Mouse (Mus musculus) MEL (cell line): ENCODE data around the gene Pdgfra. TPM values are rescaled to one million over a fixed set of nuclear protein-coding genes. Genes with fewer than 3 reads are reported as not detected.

Experiments used
- DNase-seq: peaks from one replicate; pipeline ENCODE4 v3.0.0; 2011; ENCODE audit warnings: low read depth, low spot score
- H3K27ac ChIP-seq: 2 replicates; pipeline ENCODE4 v1.5.1; 2012; ENCODE audit warnings: low read depth, mild to moderate bottlenecking, control low read depth, low read length, moderate library complexity; ENCODE audit not compliant: control insufficient read depth
- H3K27me3 ChIP-seq, 2 experiments: fragments of 150-350 bp in 1 of 2; sonication (generic) in 1 of 2; 2 replicates each; pipeline ENCODE4 v1.6.1; 2012; ENCODE audit warnings: low read length in 2 of 2, mild to moderate bottlenecking in 2 of 2, improper control_type of control experiment in 1 of 2, moderate library complexity in 1 of 2; ENCODE audit not compliant: insufficient read depth in 2 of 2, control insufficient read depth in 1 of 2
- H3K36me3 ChIP-seq, 2 experiments: 2 replicates each; pipeline ENCODE4 v1.6.1; 2012 to 2014; ENCODE audit warnings: low read length in 2 of 2, improper control_type of control experiment in 1 of 2, inconsistent platforms in 1 of 2, mild to moderate bottlenecking in 1 of 2; ENCODE audit not compliant: insufficient read depth in 2 of 2, control insufficient read depth in 1 of 2
- H3K4me1 ChIP-seq, 2 experiments: fragments of 150-350 bp in 1 of 2; sonication (generic) in 1 of 2; 2 replicates each; pipeline ENCODE4 v1.6.1; 2012; ENCODE audit warnings: low read length in 2 of 2, improper control_type of control experiment in 1 of 2, mild to moderate bottlenecking in 1 of 2; ENCODE audit not compliant: insufficient read depth in 2 of 2, control insufficient read depth in 1 of 2
- H3K4me3 ChIP-seq, 2 experiments: fragments of 150-350 bp in 1 of 2; sonication (generic) in 1 of 2; 2 replicates each; pipeline ENCODE4 v1.5.1; 2012; ENCODE audit warnings: low read depth in 2 of 2, low read length in 2 of 2, mild to moderate bottlenecking in 2 of 2, moderate library complexity in 2 of 2, control low read depth in 1 of 2, improper control_type of control experiment in 1 of 2; ENCODE audit not compliant: control insufficient read depth in 1 of 2, insufficient read depth in 1 of 2
- H3K79me2 ChIP-seq: 2 replicates; pipeline ENCODE4 v1.6.1; 2012; ENCODE audit warnings: mild to moderate bottlenecking, low read length, moderate library complexity; ENCODE audit not compliant: control insufficient read depth, poor library complexity, insufficient read depth
- H3K9ac ChIP-seq: 2 replicates; pipeline ENCODE4 v1.6.1; 2012; ENCODE audit warnings: low read depth, mild to moderate bottlenecking, control low read depth, low read length, moderate library complexity; ENCODE audit not compliant: control insufficient read depth, poor library complexity, severe bottlenecking
- H3K9me3 ChIP-seq: fragments of 150-350 bp; sonication (generic); replicated peaks from 2 replicates; pipeline ENCODE4 v1.6.1; 2012; ENCODE audit warnings: mild to moderate bottlenecking, low read length, improper control_type of control experiment, moderate library complexity; ENCODE audit not compliant: insufficient read depth
- CTCF ChIP-seq, 3 experiments: IDR thresholded peaks in 2 of 3; conservative IDR thresholded peaks in 1 of 3; 2 replicates each; pipeline ENCODE4 v1.5.1; 2011 to 2012; ENCODE audit warnings: low read length in 3 of 3, low read depth in 2 of 3, mild to moderate bottlenecking in 2 of 3, improper control_type of control experiment in 1 of 3, inconsistent platforms in 1 of 3, mixed read lengths in 1 of 3, moderate library complexity in 1 of 3; ENCODE audit not compliant: control insufficient read depth in 1 of 3, insufficient read depth in 1 of 3, poor library complexity in 1 of 3, severe bottlenecking in 1 of 3
- ELF1 ChIP-seq: IDR thresholded peaks from 2 replicates; pipeline ENCODE4 v1.6.1; 2014; ENCODE audit warnings: low read depth, mild to moderate bottlenecking, inconsistent platforms, low read length, improper control_type of control experiment, moderate library complexity
- EP300 ChIP-seq, 2 experiments: IDR thresholded peaks; 2 replicates each; pipeline ENCODE4 v1.6.1; 2011; ENCODE audit warnings: improper control_type of control experiment in 2 of 2, low read length in 2 of 2, low read depth in 1 of 2, mild to moderate bottlenecking in 1 of 2
- ETS1 ChIP-seq: IDR thresholded peaks from 2 replicates; pipeline ENCODE4 v1.6.1; 2012; ENCODE audit warnings: low read depth, mild to moderate bottlenecking, inconsistent platforms, low read length, improper control_type of control experiment, moderate library complexity
- GABPA ChIP-seq: IDR thresholded peaks from 2 replicates; pipeline ENCODE4 v1.6.1; 2012; ENCODE audit warnings: low read depth, mild to moderate bottlenecking, inconsistent platforms, low read length, improper control_type of control experiment, moderate library complexity
- JUND ChIP-seq: IDR thresholded peaks from 2 replicates; pipeline ENCODE4 v1.6.1; 2011; ENCODE audit warnings: low read depth, mild to moderate bottlenecking, improper control_type of control experiment, low read length
- KAT2A ChIP-seq: conservative IDR thresholded peaks from 2 replicates; pipeline ENCODE4 v1.6.1; 2012; ENCODE audit warnings: low read depth, low read length, improper control_type of control experiment, inconsistent platforms
- MAFK ChIP-seq: IDR thresholded peaks from 2 replicates; pipeline ENCODE4 v1.6.1; 2011; ENCODE audit warnings: low read depth, mild to moderate bottlenecking, low read length, improper control_type of control experiment, borderline replicate concordance
- MAX ChIP-seq: IDR thresholded peaks from 2 replicates; pipeline ENCODE4 v1.6.1; 2011; ENCODE audit warnings: low read length, improper control_type of control experiment
- MAZ ChIP-seq: IDR thresholded peaks from 2 replicates; pipeline ENCODE4 v1.6.1; 2012; ENCODE audit warnings: low read depth, mild to moderate bottlenecking, inconsistent platforms, low read length, improper control_type of control experiment
- MXI1 ChIP-seq: IDR thresholded peaks from 2 replicates; pipeline ENCODE4 v1.6.1; 2011; ENCODE audit warnings: mild to moderate bottlenecking, low read depth, low read length, improper control_type of control experiment
- MYB ChIP-seq: IDR thresholded peaks from 2 replicates; pipeline ENCODE4 v1.6.1; 2011; ENCODE audit warnings: mild to moderate bottlenecking, low read depth, low read length, improper control_type of control experiment
- MYC ChIP-seq: IDR thresholded peaks from 2 replicates; pipeline ENCODE4 v1.6.1; 2011; ENCODE audit warnings: low read depth, mild to moderate bottlenecking, low read length, improper control_type of control experiment, moderate library complexity
- NELFE ChIP-seq: IDR thresholded peaks from 2 replicates; pipeline ENCODE4 v1.6.1; 2011; ENCODE audit warnings: low read depth, low read length, improper control_type of control experiment
- POLR2A ChIP-seq, 2 experiments: IDR thresholded peaks; 2 replicates each; pipeline ENCODE4 v1.6.1; 2011 to 2012; ENCODE audit warnings: low read length in 2 of 2, mild to moderate bottlenecking in 2 of 2, control low read depth in 1 of 2, improper control_type of control experiment in 1 of 2, low read depth in 1 of 2, moderate library complexity in 1 of 2; ENCODE audit not compliant: control insufficient read depth in 1 of 2, insufficient read depth in 1 of 2, poor library complexity in 1 of 2
- POLR2AphosphoS2 ChIP-seq: IDR thresholded peaks from 2 replicates; pipeline ENCODE4 v1.6.1; 2011; ENCODE audit warnings: low read length, improper control_type of control experiment
- POLR2AphosphoS5 ChIP-seq: IDR thresholded peaks from 2 replicates; pipeline ENCODE4 v1.6.1; 2012; ENCODE audit warnings: low read depth, borderline replicate concordance, mild to moderate bottlenecking, inconsistent platforms, low read length, moderate library complexity, mixed read lengths
- RAD21 ChIP-seq: IDR thresholded peaks from 2 replicates; pipeline ENCODE4 v1.6.1; 2011; ENCODE audit warnings: mild to moderate bottlenecking, low read depth, low read length, improper control_type of control experiment
- SMC3 ChIP-seq: IDR thresholded peaks from 2 replicates; pipeline ENCODE4 v1.6.1; 2011; ENCODE audit warnings: low read depth, low read length, improper control_type of control experiment
- TAL1 ChIP-seq: IDR thresholded peaks from 2 replicates; pipeline ENCODE4 v1.6.1; 2012; ENCODE audit warnings: mild to moderate bottlenecking, inconsistent platforms, low read length, moderate library complexity, mixed read lengths
- TBP ChIP-seq: IDR thresholded peaks from 2 replicates; pipeline ENCODE4 v1.8.0; 2011; ENCODE audit warnings: low read depth, low read length, improper control_type of control experiment
- UBTF ChIP-seq: IDR thresholded peaks from 2 replicates; pipeline ENCODE4 v1.6.1; 2012; ENCODE audit warnings: low read depth, mild to moderate bottlenecking, inconsistent platforms, low read length, improper control_type of control experiment, moderate library complexity, borderline replicate concordance; ENCODE audit not compliant: insufficient read depth
- USF1 ChIP-seq: IDR thresholded peaks from 2 replicates; pipeline ENCODE4 v1.6.1; 2014; ENCODE audit warnings: low read depth, mild to moderate bottlenecking, inconsistent platforms, low read length, improper control_type of control experiment, moderate library complexity
- USF2 ChIP-seq, 2 experiments: IDR thresholded peaks; 2 replicates each; pipeline ENCODE4 v1.6.1; 2011 to 2012; ENCODE audit warnings: improper control_type of control experiment in 2 of 2, low read length in 2 of 2, borderline replicate concordance in 1 of 2, inconsistent platforms in 1 of 2, low read depth in 1 of 2, mild to moderate bottlenecking in 1 of 2; ENCODE audit not compliant: insufficient read depth in 1 of 2
- ZC3H11A ChIP-seq: IDR thresholded peaks from 2 replicates; pipeline ENCODE4 v1.6.1; 2012; ENCODE audit warnings: low read depth, mild to moderate bottlenecking, inconsistent platforms, low read length, improper control_type of control experiment
- ZKSCAN1 ChIP-seq: IDR thresholded peaks from 2 replicates; pipeline ENCODE4 v1.6.1; 2012; ENCODE audit warnings: low read depth, mild to moderate bottlenecking, inconsistent platforms, low read length, improper control_type of control experiment, moderate library complexity
- polyA plus RNA-seq, 2 experiments: library from polyadenylated mRNA; stranded (reverse) in 1 of 2; unstranded in 1 of 2; fragments of >175 nt in 1 of 2; fragments of >200 nt in 1 of 2; gene quantifications; 2 replicates each; pipeline versions ENCODE4 v1.2.1 to v1.2.4; 2012; ENCODE audit warnings: low replicate concordance in 2 of 2, low read depth in 1 of 2; ENCODE audit not compliant: insufficient read length in 2 of 2, insufficient read depth in 1 of 2, missing spikeins in 1 of 2
- total RNA-seq: library from RNA; depleted of rRNA; stranded (reverse); fragments of 300-350 nt; gene quantifications from 2 replicates; pipeline ENCODE4 v1.2.3, GENCODE M21; 2012

Pdgfra gene
- total and polyA plus RNA-seq, 3 experiments = 0.07 TPM; not detected in 2

GRCm38 (mm10) chr5:75149380-75149779 lies 2.7 kb upstream of the Pdgfra start:
- Histone ChIP-seq H3K9ac (no peak overlapping the region), H3K36me3 (peaks cover 0 to 9% of the 10 kb centered on the region in 2 experiments; a peak in 2 of 4 replicates), H3K27ac (no peak overlapping the region), H3K9me3 (no peaks in the 10 kb centered on the region), H3K4me3 (no peak overlapping the region), H3K79me2 (no peaks in the 10 kb centered on the region)
- no peak for DNase-seq
- TF ChIP-seq MYB (no peak), POLR2A (IDR thresholded peaks at IDR 0.05; ENCODE audit: control insufficient read depth in 1 of 2, insufficient read depth in 1 of 2, low read depth in 1 of 2, low read length in 2 of 2, poor library complexity in 1 of 2) (no peak), EP300 (IDR thresholded peaks at IDR 0.05; ENCODE audit: low read depth in 1 of 2, low read length in 2 of 2) (no peak), KAT2A (no peak), RAD21 (no peak), TBP (no peak), POLR2AphosphoS2 (no peak), UBTF (no peak), MYC (no peak), ELF1 (no peak), CTCF (IDR thresholded peaks at IDR 0.05 in 2 of 3, conservative IDR thresholded peaks at IDR 0.05 in 1 of 3; ENCODE audit: control insufficient read depth in 1 of 3, insufficient read depth in 1 of 3, low read depth in 2 of 3, low read length in 3 of 3, poor library complexity in 1 of 3, severe bottlenecking in 1 of 3) (no peak), MXI1 (no peak), MAX (no peak), NELFE (no peak)
- TF ChIP-seq, all 39 proteins: peak for 0
- no peaks in the 10 kb centered on the region; a peak in 1 of 4 replicates for H3K27me3 ChIP-seq
- H3K4me1 ChIP-seq = peaks cover 3 to 5% of the 10 kb centered on the region in 2 experiments; a peak in 3 of 4 replicates

- Histone ChIP-seq H3K9ac (no peak overlapping the region), H3K36me3 (peaks cover 0 to 9% of the 10 kb centered on the region in 2 experiments; a peak in 2 of 4 replicates), H3K27ac (no peak overlapping the region), H3K79me2 (no peaks in the 10 kb centered on the region), H3K4me3 (no peak overlapping the region), H3K9me3 (no peaks in the 10 kb centered on the region), H3K27me3 (no peaks in the 10 kb centered on the region; a peak in 1 of 4 replicates), H3K4me1 (peaks cover 3 to 5% of the 10 kb centered on the region in 2 experiments; a peak in 3 of 4 replicates)
- no peak for DNase-seq
- TF ChIP-seq USF1 = no peak
- no peak for TF ChIP-seq MAFK
- no peak for TF ChIP-seq POLR2AphosphoS2
- TF ChIP-seq KAT2A = no peak
- no peak for TF ChIP-seq JUND
- TF ChIP-seq ZC3H11A = no peak
- no peak for TF ChIP-seq ETS1
- no peak for TF ChIP-seq ZKSCAN1
- TF ChIP-seq GABPA = no peak
- TF ChIP-seq USF2 (IDR thresholded peaks at IDR 0.05; ENCODE audit: borderline replicate concordance in 1 of 2, insufficient read depth in 1 of 2, low read depth in 1 of 2, low read length in 2 of 2) = no peak
- TF ChIP-seq MAX = no peak
- no peak for TF ChIP-seq SMC3
- TF ChIP-seq POLR2AphosphoS5 = no peak
- no peak for TF ChIP-seq MYB
- no peak for TF ChIP-seq TAL1
- no peak for TF ChIP-seq MAZ
- no peak for TF ChIP-seq POLR2A (IDR thresholded peaks at IDR 0.05; ENCODE audit: control insufficient read depth in 1 of 2, insufficient read depth in 1 of 2, low read depth in 1 of 2, low read length in 2 of 2, poor library complexity in 1 of 2)
These were observed 2.2 kb upstream of the Pdgfra start for GRCm38 (mm10) chr5:75149880-75150279.
